ENCODE assay signal across 11 mouse cellular contexts in the genomic region with DNA sequence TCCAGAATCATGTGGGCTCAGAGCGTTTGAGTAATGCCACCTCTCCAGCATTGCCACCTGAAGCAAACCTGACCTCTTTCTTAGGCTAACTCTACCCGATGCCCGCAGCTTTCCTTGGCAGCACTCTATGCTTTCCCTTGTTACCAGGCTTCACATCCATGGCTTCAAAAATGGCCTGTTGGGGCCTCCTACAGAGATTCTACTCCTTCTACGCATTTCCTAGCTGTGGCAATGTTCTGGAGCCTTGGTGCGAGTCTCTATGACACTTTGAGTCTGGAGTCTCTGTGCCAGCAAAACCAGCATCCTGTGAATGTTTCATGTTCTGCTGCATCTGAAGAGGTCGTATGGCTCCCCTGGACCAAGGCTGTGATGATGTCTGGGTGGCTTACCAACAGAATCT. TPM values are rescaled to one million over a fixed set of nuclear protein-coding genes. Genes with fewer than 3 reads are reported as not detected.
"Had no signal": no experiment of that assay in that cellular context is flagged by ENCODE, and none has a peak within 500 bp of the region (broad histone marks: within the 10 kb centered on the region; RNA-seq: fewer than 3 reads in every experiment).

No protein-coding gene starts in this region.

- DNase-seq: lung, adult 18-20 months; lung, embryonic 14.5 days; lung, postnatal 10 days; lung, postnatal 4 days; right cerebral cortex, postnatal 14 days; spleen, adult 18-20 months; thymus, adult 18-20 months; thymus, postnatal 14 days; thymus, postnatal 36 days had no signal

RNA-seq across cellular contexts. Expression of a gene that starts 56.9 kb away (rescaled TPM):
- total RNA-seq: megakaryocyte, adult 5-6 weeks; monocyte, adult 5-6 weeks had no signal
